Mouse (Mus musculus): ENCODE data around the gene Llgl1. TPM values are rescaled to one million over a fixed set of nuclear protein-coding genes. Genes with fewer than 3 reads are reported as not detected.

Llgl1 gene
- total RNA-seq, 2 experiments from 2014 or later, result 32.5 to 33.9 TPM

DNA sequence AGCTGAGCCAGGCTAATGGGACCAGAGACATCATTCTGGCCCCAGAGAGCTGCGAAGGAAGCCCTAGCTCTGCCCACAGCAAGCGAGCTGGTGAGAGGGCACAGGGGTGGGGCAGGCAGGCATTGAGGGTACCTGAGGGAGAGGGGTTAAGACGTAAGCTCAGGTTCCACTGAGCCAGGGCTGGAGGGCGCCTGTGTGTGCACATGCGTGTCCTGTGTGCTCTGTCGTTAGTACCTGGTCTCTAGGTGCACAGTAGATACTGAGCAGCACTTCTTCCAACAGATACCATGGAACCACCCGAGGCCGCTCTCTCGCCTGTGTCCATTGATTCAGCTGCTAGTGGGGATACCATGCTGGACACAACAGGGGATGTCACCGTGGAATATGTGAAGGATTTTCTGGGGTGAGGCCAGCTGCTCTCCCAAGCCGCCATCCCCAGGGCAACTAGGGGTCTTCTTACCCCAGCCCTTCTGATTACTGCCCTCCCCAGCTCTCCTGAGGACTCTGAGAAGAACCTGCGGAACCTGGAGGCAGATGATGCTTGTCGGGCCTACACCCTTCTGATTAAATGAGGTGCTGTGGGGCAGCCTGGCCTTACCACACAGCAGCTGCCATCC lies 13.2 kb downstream of the Llgl1 start:
- intact Hi-C loops (cut with DNase I), result no loop called here
- no peak for DNase-seq (ENCODE audit: extremely low spot score in 1 of 2, low spot score in 2 of 2)

DNA sequence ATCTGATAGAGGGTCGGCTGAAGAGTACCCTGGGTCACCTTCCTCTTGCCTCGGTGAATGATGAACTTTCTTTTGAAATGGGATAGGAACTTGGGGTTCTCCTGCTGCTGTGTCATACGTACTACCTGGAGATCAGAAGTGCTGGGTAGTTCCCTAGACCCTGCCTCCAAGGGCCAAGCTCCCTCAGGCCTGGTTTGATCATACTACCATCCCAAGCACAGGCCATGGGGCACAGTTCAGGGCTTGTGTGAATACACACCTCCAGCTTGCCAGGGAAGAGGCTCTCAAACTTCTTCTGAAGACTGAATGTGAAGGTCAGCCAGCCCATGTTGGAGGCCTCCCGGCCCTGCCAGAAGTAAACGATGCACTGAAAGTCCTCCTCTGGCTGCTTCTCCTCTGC lies 16.3 kb downstream of the Llgl1 start:
- intact Hi-C loops (cut with DNase I), result no loop called here
- DNase-seq (ENCODE audit: extremely low spot score in 1 of 2, low spot score in 2 of 2), result no peak

DNA sequence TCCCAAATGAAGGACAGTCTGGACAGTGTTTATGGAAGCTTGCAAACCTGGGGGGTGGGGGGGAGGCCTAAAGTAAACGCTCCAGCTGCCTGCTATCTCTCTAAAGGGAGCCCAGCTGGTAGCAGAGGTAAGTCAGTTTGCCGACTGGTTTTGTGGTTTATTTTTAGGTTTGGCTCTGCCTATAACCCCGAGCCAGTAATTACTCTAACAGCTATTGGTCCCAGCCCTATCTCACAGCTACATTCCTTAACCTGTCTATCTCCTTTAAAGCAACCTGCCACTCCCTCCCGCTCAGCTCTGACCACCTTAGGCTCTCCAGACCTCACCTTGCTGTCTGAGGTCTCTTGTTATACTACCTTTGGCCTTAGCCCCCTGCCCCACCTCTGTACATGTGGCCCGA lies 19.7 kb downstream of the Llgl1 start:
- intact Hi-C loops (cut with DNase I), result no loop called here

DNA sequence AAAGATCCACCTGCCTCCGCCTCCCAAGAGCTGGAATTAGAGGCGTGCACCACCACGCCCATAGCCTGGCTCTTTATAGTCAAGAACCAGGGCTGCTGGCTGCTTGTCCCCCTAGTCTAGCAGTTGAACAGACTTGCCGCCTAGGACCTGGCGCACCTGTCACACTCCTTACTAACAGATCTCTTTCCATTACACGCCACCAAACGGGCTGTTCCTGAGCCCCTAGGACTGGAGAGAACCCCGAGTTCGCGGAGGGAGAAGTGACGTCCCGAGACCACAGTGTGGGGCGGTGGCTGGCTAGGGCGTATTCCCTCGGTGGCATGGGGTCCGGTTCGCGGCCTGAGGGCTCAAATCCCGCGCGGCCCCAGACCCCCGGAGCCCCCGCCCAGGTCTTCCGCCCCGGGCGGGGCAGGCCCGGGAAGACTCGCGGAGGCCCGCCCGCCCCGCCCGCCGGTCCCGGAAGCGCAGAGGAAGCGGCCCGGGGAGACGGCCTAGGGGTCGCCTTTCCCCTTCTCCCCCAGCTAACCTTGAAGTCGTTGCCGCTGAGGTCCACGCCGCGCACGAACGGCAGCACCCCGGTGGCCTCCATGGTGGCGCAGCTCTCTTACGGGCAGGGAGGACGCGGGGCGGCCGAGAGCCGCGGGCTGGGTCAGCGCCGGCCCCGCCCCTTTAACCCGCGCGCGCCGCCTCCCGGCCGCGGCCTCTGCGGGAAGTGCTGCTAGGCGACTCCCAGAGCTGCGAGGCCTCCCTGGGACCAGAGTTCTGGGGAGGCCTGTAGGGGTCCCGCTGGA lies 27.3 kb downstream of the Llgl1 start, which contains the start of gene Flii:
Flii (minus strand) TSS at position 663 of the 791 bp plus-strand sequence.
- intact Hi-C loops (cut with DNase I), result no loop called here
- peak; percentile 57 to 88 for DNase-seq (ENCODE audit: extremely low spot score in 1 of 2, low spot score in 2 of 2)

More for the DNA sequence above, 19.7 kb downstream of the Llgl1 start:
- DNase-seq (ENCODE audit: extremely low spot score in 1 of 2, low spot score in 2 of 2), result no peak

DNA sequence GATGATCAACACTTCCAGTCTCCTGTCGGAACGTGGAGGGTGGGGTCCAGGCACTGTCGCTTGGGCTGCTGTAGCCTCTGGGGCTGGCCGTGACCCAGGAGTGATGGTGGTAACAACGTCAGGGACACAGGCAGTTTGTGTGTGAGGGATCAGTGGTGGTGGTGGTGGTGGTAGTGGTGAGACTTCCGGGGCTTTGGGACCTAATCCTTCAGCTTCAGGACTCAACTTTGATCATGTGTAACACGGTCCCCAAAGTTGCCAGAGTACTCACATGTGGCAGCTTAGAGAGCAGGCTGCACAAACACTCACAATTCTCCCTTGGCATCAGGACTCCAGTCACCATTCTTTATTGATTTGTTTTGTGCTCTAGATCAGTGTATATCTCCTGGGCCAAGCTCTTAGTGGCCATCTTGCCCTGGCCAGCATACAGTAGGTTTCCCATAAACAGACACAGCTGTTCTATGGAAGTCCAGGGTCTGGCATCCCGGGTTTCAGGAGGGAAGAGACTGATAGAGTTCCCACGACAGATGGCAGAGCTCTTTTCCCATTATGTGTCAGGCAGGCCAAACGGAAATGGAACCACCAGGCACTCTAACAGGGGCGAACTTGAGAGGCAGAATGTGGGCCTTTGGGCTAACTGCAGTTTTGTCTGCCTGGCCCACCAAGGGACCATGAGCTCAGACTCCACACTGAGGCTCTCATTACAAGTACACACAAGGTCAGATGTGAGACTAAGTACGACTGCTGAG lies 28.0 kb downstream of the Llgl1 start:
- DNase-seq (ENCODE audit: extremely low spot score in 1 of 2, low spot score in 2 of 2), result no peak
- intact Hi-C loops (cut with DNase I), result no loop called here

DNA sequence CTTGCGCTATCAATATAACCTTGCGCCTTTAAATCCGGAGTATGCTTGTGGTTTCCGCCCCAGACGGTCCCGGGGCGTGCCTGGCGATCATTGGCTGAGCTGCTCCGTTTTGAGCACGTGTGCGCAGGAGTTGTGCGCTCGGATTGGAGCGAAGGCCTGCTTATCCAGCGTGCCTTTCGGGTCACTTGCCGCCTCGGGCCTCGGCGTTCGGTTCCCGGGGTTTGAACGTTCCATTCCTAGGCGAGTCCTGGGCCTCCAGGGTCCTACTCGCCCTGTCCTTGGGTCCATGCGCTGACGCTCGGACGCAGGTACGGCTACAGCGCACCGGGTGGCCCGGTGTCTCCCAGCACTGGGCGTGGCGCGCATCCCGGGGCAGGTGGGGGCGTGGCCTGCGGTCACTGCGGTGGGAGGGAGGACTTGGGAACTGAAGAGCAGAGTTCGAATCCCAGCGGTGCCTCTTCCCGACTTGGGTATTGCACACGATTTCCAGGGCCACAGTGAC lies 28.8 kb downstream of the Llgl1 start, which contains the start of gene Mief2:
Mief2 (plus strand) TSS at position 139 of the 502 bp plus-strand sequence.
- intact Hi-C loops (cut with DNase I), result no loop called here
- DNase-seq (ENCODE audit: extremely low spot score in 1 of 2, low spot score in 2 of 2), result peak; percentile 95 to 97

DNA sequence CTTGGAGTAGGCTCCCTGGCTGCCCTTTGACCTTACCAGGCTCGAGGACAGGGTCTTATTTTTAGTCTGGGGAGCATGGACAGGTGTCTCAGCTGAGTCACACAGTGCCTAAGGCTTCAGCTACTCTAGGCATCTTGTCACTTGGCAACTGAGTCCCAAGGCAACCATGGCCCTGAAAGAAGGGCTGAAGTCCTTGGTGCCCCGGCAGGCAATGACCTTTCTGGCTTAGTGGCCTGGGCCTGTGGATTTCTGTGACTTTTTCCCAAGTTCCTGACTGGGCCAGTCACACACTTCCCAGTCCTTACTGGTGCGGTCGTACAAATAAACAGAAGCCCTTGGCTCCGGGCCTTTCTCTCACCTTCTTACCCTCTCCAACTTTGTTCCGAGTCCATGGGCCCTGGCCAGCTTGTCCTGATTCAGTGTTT lies 29.7 kb downstream of the Llgl1 start:
- DNase-seq (ENCODE audit: extremely low spot score in 1 of 2, low spot score in 2 of 2), result no peak
- intact Hi-C loops (cut with DNase I), result no loop called here

DNA sequence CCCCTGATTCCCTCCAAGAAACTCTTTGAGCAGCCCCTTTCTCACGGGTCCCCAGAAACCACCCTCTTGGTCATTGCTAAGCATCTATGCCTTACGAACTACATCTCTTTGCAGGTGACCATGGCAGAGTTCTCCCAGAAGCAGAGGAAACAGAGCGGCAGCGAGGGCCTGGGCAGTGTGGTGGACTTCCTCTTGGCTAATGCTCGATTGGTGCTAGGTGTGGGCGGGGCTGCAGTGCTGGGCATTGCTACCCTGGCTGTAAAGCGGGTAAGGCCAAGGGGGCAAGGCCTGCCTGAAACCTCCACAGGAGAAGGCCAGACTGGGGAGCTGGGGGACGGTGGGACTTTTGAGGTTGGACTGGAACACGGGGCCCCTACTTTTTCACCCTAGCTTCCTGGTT lies 30.6 kb downstream of the Llgl1 start:
- no peak for DNase-seq (ENCODE audit: extremely low spot score in 1 of 2, low spot score in 2 of 2)
- intact Hi-C loops (cut with DNase I), result no loop called here

DNA sequence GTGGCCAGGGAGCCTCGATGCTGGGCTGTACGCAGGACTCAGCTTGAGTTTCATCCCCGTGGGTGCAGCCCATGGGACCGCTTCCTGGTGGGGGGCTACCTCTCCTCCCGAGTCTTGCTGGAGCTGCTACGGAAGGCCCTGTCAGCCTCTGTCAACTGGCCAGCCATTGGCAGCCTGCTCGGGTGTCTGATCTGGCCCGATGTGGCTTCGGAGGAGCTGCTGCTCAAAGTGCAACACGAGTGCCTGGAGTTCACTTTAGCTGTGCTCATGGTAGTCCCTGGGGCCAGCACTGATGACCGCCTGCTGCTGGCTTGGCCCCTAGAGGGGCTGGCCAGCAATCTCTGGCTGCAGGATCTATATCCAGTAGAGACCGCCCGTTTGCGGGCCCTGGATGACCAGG lies 31.7 kb downstream of the Llgl1 start:
- intact Hi-C loops (cut with DNase I), result no loop called here
- no peak for DNase-seq (ENCODE audit: extremely low spot score in 1 of 2, low spot score in 2 of 2)

DNA sequence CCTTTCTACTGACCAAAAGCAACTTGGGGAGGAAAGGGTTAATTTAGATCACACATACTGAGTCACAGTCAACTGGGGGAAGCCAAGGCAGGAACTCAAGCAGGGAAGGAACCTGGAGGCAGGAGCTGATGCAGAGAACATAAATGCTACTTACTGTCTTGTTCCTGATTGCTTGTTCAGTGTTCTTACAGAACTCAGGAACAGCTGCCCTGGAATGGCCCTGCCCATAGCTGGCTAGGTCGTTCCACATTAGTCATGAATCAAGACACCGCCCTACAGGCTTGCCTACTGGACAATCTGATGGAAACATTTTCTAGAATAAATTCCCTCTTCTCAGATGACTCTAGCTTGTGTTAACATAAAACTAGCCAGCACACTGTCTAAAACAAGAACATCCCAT lies 34.7 kb downstream of the Llgl1 start:
- intact Hi-C loops (cut with DNase I), result no loop called here
- DNase-seq (ENCODE audit: extremely low spot score in 1 of 2, low spot score in 2 of 2), result no peak

DNA sequence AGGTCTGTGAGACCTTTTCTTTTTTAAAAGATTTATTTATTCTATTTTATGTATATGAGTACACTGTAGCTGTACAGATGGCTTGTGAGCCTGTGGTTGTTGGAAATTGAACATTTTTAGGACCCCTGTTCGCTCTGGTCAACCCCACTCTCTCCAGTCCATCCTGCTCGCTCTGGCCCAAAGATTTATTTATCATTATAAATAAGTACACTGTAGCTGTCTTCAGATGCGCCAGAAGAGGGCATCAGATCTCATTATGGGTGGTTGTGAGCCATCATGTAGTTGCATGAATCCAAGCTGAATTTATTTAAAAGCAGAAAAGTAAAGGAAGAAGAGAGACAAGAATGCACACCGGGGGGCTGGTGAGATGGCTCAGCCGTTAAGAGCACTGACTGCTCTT lies 35.7 kb downstream of the Llgl1 start:
- intact Hi-C loops (cut with DNase I), result no loop called here
- no peak for DNase-seq (ENCODE audit: extremely low spot score in 1 of 2, low spot score in 2 of 2)

DNA sequence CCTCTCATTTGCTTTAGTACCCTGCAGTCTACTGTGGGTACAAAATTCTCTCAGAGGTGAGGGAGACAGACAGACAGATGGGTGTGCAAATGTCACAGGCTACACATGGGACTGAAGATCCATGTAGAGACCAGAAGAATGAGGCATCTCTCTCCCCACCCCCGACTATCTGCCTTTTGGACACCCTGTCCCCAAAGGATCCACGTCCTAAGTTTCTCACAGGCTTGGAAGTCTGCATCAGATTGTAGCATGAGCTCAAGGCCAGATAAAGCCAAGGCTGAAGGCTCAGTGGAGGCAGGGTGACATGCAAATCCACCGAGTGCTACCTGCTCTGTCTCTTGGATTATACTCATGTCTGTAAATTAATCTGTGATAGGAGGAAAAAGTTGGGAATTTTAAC lies 37.0 kb downstream of the Llgl1 start:
- intact Hi-C loops (cut with DNase I), result no loop called here
- DNase-seq (ENCODE audit: extremely low spot score in 1 of 2, low spot score in 2 of 2), result no peak

DNA sequence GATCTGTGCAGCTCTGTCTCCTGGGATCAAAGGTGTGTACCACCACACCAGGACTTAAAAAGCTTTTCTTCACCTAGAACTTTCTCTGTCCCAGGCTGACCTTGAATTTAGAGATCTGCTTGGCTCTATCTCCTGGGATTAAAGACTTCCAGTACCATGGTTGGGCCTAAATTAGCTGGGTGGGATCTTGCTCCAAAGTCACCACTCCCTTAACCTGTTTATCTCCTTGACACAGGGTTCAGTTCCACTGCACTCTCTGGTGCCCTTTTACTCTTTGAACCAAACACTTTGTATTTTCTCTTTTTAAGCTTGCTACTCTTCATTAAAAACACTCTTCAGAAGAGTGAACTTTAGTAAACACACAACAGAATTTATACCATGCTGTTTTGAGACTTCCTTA lies 37.9 kb downstream of the Llgl1 start:
- DNase-seq (ENCODE audit: extremely low spot score in 1 of 2, low spot score in 2 of 2), result no peak
- intact Hi-C loops (cut with DNase I), result no loop called here

DNA sequence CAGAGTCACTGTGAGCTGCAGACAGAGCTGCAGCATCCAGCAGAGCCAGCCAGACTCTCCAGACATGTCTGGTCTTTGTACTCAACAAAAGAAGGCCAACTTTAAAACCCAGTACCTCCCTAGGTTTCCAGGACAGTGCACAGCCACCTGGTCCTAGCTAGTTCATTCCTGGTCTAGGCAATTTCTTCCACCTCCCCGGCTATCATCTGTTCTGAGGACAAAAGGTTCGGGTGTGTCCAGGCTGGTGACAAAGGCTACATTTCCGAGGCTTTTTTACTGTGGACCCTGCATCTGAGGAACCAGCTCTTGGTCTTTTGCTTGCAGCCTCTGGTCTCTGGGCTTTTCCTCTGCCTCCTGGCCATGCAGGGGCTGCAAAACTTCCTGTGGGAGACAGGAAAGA lies 40.8 kb downstream of the Llgl1 start:
- intact Hi-C loops (cut with DNase I), result no loop called here
- no peak for DNase-seq (ENCODE audit: extremely low spot score in 1 of 2, low spot score in 2 of 2)

DNA sequence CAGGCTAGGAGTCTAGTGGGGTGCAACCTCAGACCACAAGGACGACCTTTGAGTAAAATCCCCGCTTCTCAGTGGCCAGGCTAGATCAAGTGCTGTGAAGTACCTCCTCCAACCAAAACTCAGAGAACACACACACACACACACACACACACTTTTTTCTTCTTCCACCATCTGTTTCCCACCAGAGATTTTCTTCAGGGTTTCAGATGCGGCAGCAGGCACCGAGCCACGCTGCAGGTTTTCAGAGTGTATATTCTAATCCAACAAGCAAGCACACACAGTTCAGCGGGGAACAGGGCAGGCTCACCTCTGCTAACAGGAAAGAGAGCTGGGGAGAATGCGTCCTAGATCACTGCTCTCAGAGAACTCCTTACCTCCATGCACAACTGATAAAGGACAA lies 56.0 kb downstream of the Llgl1 start:
- intact Hi-C loops (cut with DNase I), result no loop called here
- peak in 1 of 2 experiments; percentile 24 for DNase-seq (ENCODE audit: extremely low spot score in 1 of 2, low spot score in 2 of 2)

DNA sequence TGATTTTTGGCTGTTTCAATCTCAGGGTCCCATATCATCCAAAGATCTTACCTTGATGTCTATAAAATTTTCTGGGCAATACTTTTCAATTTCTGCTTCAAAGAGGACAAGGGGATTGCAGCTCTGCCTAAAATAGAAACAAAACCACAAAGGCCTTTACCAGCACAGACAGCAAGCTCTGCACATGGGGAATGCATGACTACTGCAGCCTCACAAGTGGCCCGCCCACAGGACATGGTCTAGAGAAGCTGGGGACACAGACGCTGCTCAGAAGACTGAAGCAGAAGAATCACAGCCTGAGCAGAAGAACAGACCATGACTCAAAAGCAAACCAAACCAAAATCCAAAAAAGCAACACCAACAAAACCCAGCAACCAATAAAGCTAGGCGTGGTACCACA lies 62.2 kb downstream of the Llgl1 start:
- no peak for DNase-seq (ENCODE audit: extremely low spot score in 1 of 2, low spot score in 2 of 2)
- intact Hi-C loops (cut with DNase I), result no loop called here
